Mouse (Mus musculus) bone marrow, adult 2 months (tissue): ENCODE results near the gene Zfp318. TPM values are rescaled to one million over a fixed set of nuclear protein-coding genes. Genes with fewer than 3 reads are reported as not detected.

ENCODE experiments used
- H3K27ac ChIP-seq: fragments of 200-500 bp; 2 replicates; pipeline ENCODE4 v1.5.1; 2012; ENCODE audit warnings: low read depth, mild to moderate bottlenecking, control low read depth, inconsistent platforms, low read length; ENCODE audit not compliant: control insufficient read depth, poor library complexity, insufficient read depth
- H3K4me1 ChIP-seq: fragments of 200-500 bp; 2 replicates; pipeline ENCODE4 v1.6.1; 2011; ENCODE audit warnings: low read length; ENCODE audit not compliant: control insufficient read depth, insufficient read depth
- H3K4me3 ChIP-seq: fragments of 200-500 bp; replicated peaks from 2 replicates; pipeline ENCODE3; 2011; ENCODE audit warnings: mild to moderate bottlenecking, low read depth, low read length, control low read depth; ENCODE audit not compliant: control insufficient read depth
- CTCF ChIP-seq: fragments of 200-500 bp; IDR thresholded peaks from 2 replicates; pipeline ENCODE4 v1.5.1; 2011; ENCODE audit warnings: low read length, control low read depth; ENCODE audit not compliant: control insufficient read depth, insufficient read depth
- POLR2A ChIP-seq: fragments of 200-500 bp; IDR thresholded peaks from 2 replicates; pipeline ENCODE4 v1.6.1; 2011; ENCODE audit warnings: low read depth, mild to moderate bottlenecking, control low read depth, low read length, borderline replicate concordance; ENCODE audit not compliant: control insufficient read depth
- WGBS: fragments of 180-500 bp; shearing (Covaris S2); methylation state at CpG from one replicate; pipeline ENCODE4 v1.1.7; 2018; 5-methylcytosine and 5-hydroxymethylcytosine counted together
- polyA plus RNA-seq: library from polyadenylated mRNA; stranded (reverse); fragments of >200 nt; gene quantifications from 2 replicates; pipeline ENCODE4 v1.2.4, GENCODE M21; 2011; ENCODE audit warnings: low replicate concordance; ENCODE audit not compliant: missing spikeins, insufficient read depth, insufficient read length

Zfp318 gene
- 14.0 and 16.1 TPM in 2 replicates for polyA plus RNA-seq

- Histone ChIP-seq H3K4me1 (no peaks in the 10 kb centered on the region; the same call in 1 of the 2 replicates), H3K27ac (peak within 1 kb of the TSS; percentile 88), H3K4me3 (peak within 1 kb of the TSS; percentile 44)
- under 1% methylated on average over 98 of the region's 105 CpGs for WGBS
- TF ChIP-seq POLR2A (peak; percentile 57; the same call in 1 of the 2 replicates), CTCF (no peak)
Observed at GRCm38 (mm10) chr17:46383294-46384060, at the start of gene Zfp318. TSS of gene Zfp318 (plus strand) at chr17:46383731.

GRCm38 (mm10) chr17:46336475-46336874 lies 47.1 kb upstream of the Zfp318 start:
- H3K4me3 ChIP-seq: no peak overlapping the region
- no peak overlapping the region for H3K27ac ChIP-seq
- 41% methylated on average over 5 of the region's 5 CpGs for WGBS
- no peaks in the 10 kb centered on the region for H3K4me1 ChIP-seq
- peak; percentile 67 for TF ChIP-seq CTCF
- no peak for TF ChIP-seq POLR2A

GRCm38 (mm10) chr17:46341208-46341607 lies 42.3 kb upstream of the Zfp318 start:
- no peak overlapping the region for H3K27ac ChIP-seq

GRCm38 (mm10) chr17:46351026-46351700 lies 32.4 kb upstream of the Zfp318 start:
- no peaks in the 10 kb centered on the region for H3K4me1 ChIP-seq
- H3K4me3 ChIP-seq: no peak overlapping the region
- H3K27ac ChIP-seq: no peak overlapping the region
- WGBS: 81% methylated on average over 8 of the region's 8 CpGs
- TF ChIP-seq POLR2A (no peak), CTCF (no peak)

More at GRCm38 (mm10) chr17:46341208-46341607, 42.3 kb upstream of the Zfp318 start:
- no peak overlapping the region for H3K4me3 ChIP-seq
- WGBS: 14% methylated on average over 7 of the region's 7 CpGs
- no peaks in the 10 kb centered on the region; the same call in 1 of the 2 replicates for H3K4me1 ChIP-seq
- TF ChIP-seq POLR2A: no peak
- no peak for TF ChIP-seq CTCF

- Histone ChIP-seq H3K4me1 (no peaks in the 10 kb centered on the region), H3K27ac (no peak overlapping the region), H3K4me3 (no peak overlapping the region)
- TF ChIP-seq POLR2A (no peak), CTCF (peak; percentile 69)
- WGBS: 45% methylated on average over 3 of the region's 3 CpGs
Observed at GRCm38 (mm10) chr17:46371783-46372182, 11.7 kb upstream of the Zfp318 start.

- no peaks in the 10 kb centered on the region; the same call in 1 of the 2 replicates for H3K4me1 ChIP-seq
- 70% methylated on average over 3 of the region's 3 CpGs for WGBS
- no peak overlapping the region for H3K4me3 ChIP-seq
- H3K27ac ChIP-seq: peak overlapping the region; percentile 55; the same call in 1 of the 2 replicates
- TF ChIP-seq CTCF (no peak), POLR2A (no peak)
Observed at GRCm38 (mm10) chr17:46378564-46378963, 5.0 kb upstream of the Zfp318 start.

- H3K27ac ChIP-seq: peak overlapping the region; percentile 88
- H3K4me3 ChIP-seq: peak overlapping the region; percentile 44
- whole genome bisulfite sequencing: 2% methylated on average over 69 of the region's 70 CpGs
- H3K4me1 ChIP-seq: no peaks in the 10 kb centered on the region; the same call in 1 of the 2 replicates
- no peak for TF ChIP-seq POLR2A
Observed at GRCm38 (mm10) chr17:46384061-46384801, 700 bp downstream of the Zfp318 start.

- TF ChIP-seq CTCF: no peak
- TF ChIP-seq POLR2A: no peak
- Histone ChIP-seq H3K27ac (no peak overlapping the region), H3K4me1 (no peaks in the 10 kb centered on the region), H3K4me3 (no peak overlapping the region)
- WGBS: 7% methylated on average over 3 of the region's 3 CpGs
Observed at GRCm38 (mm10) chr17:46388200-46388599, 4.7 kb downstream of the Zfp318 start.
